Comparison of ENCODE assay signal across 8 mouse cellular contexts in genomic region chr2:168601491-168602386, GRCm38 (mm10). TPM values are rescaled to one million over a fixed set of nuclear protein-coding genes. Genes with fewer than 3 reads are reported as not detected.
DNase-seq lines count a peak whose midpoint lies in the region; ATAC-seq and TF ChIP-seq lines count a peak whose summit lies in the region.

TSS of gene Nfatc2 (minus strand) at chr2:168601657.

- H3K4me3 ChIP-seq in forebrain, embryonic 12.5 days (replicated peaks), result peak within 1 kb of the TSS; percentile 52
- peak within 1 kb of the TSS; percentile 55 for H3K4me3 ChIP-seq in heart, embryonic 15.5 days
- H3K4me3 ChIP-seq in liver, embryonic 11.5 days (ENCODE audit: low read depth, low read length), result peak within 1 kb of the TSS; percentile 41
- peak within 1 kb of the TSS; percentile 43 for H3K4me3 ChIP-seq in neural tube, embryonic 12.5 days

- H3K27me3 ChIP-seq in forebrain, embryonic 12.5 days, result peaks cover 66% of the 10 kb centered on the region
- H3K27me3 ChIP-seq in heart, embryonic 15.5 days, result peaks cover 28% of the 10 kb centered on the region
- H3K27me3 ChIP-seq in liver, embryonic 11.5 days (replicated peaks; ENCODE audit: control insufficient read depth, insufficient read depth, low read length), result peaks cover 56% of the 10 kb centered on the region
- peaks cover 49% of the 10 kb centered on the region for H3K27me3 ChIP-seq in neural tube, embryonic 12.5 days (replicated peaks)

- ATAC-seq in forebrain, embryonic 12.5 days (ENCODE audit: low FRiP score), result peak; percentile 84
- peak; percentile 67 for ATAC-seq in heart, embryonic 15.5 days (replicated peaks; ENCODE audit: insufficient number of reproducible peaks, insufficient read depth, low FRiP score, low read depth)
- ATAC-seq in liver, embryonic 11.5 days (replicated peaks; ENCODE audit: low FRiP score), result no peak
- peak; percentile 70 for ATAC-seq in neural tube, embryonic 12.5 days (ENCODE audit: low FRiP score, low read depth)

- H3K4me2 ChIP-seq in forebrain, embryonic 12.5 days, result peak within 1 kb of the TSS; percentile 89
- H3K4me2 ChIP-seq in heart, embryonic 15.5 days, result peak within 1 kb of the TSS; percentile 94
- H3K4me2 ChIP-seq in liver, embryonic 11.5 days, result peak within 1 kb of the TSS; percentile 63
- peak within 1 kb of the TSS; percentile 78 for H3K4me2 ChIP-seq in neural tube, embryonic 12.5 days (replicated peaks)

- TF ChIP-seq CTCF in brain, embryonic 14.5 days (IDR thresholded peaks at IDR 0.05; ENCODE audit: borderline replicate concordance, extremely low read depth, insufficient read depth, insufficient read length), result no peak

- no peak for TF ChIP-seq POLR2A in brain, embryonic 14.5 days (IDR thresholded peaks at IDR 0.05; ENCODE audit: borderline replicate concordance, extremely low read depth, insufficient read depth, insufficient read length, poor library complexity, severe bottlenecking)

- 0 out of 2 replicates have a peak within 1 kb of the TSS, but pooled peaks have one; percentile 15 for H3K27ac ChIP-seq in forebrain, embryonic 12.5 days
- peak within 1 kb of the TSS; percentile 35 for H3K27ac ChIP-seq in heart, embryonic 15.5 days
- H3K27ac ChIP-seq in liver, embryonic 11.5 days (ENCODE audit: low read depth, low read length), result no peak within 1 kb of the TSS
- no peak within 1 kb of the TSS for H3K27ac ChIP-seq in neural tube, embryonic 12.5 days

- H3K9me3 ChIP-seq in forebrain, embryonic 12.5 days, result no peaks in the 10 kb centered on the region
- H3K9me3 ChIP-seq in heart, embryonic 15.5 days (replicated peaks), result no peaks in the 10 kb centered on the region
- no peaks in the 10 kb centered on the region for H3K9me3 ChIP-seq in liver, embryonic 11.5 days (ENCODE audit: control insufficient read depth, low read length)
- H3K9me3 ChIP-seq in neural tube, embryonic 12.5 days, result no peaks in the 10 kb centered on the region

- peak; percentile 50 for DNase-seq in CD4-positive helper T cell, adult 2 months (ENCODE audit: low read depth, low spot score)
- peak; percentile 94 for DNase-seq in brain, embryonic 14.5 days (ENCODE audit: low read depth)
- DNase-seq in kidney, postnatal 10 days, result peak; percentile 92
- peak; percentile 63 for DNase-seq in liver, embryonic 11.5 days (ENCODE audit: low spot score)
- peak; percentile 60 to 85 for DNase-seq in urinary bladder, postnatal 36 days (ENCODE audit: low spot score in 2 of 2)

- 1% methylated on average over 50 of the region's 56 CpGs for WGBS in forebrain, embryonic 12.5 days
- 2% methylated on average over 48 of the region's 56 CpGs for WGBS in heart, embryonic 15.5 days
- WGBS in liver, embryonic 11.5 days, result 3% methylated on average over 56 of the region's 56 CpGs
- under 1% methylated on average over 56 of the region's 56 CpGs for WGBS in neural tube, embryonic 12.5 days

- H3K4me1 ChIP-seq in forebrain, embryonic 12.5 days, result peaks cover 29% of the 10 kb centered on the region
- peaks cover 51% of the 10 kb centered on the region for H3K4me1 ChIP-seq in heart, embryonic 15.5 days (replicated peaks)
- H3K4me1 ChIP-seq in liver, embryonic 11.5 days (replicated peaks; ENCODE audit: control insufficient read depth, insufficient read depth, low read length), result peaks cover 24% of the 10 kb centered on the region
- H3K4me1 ChIP-seq in neural tube, embryonic 12.5 days, result peaks cover 31% of the 10 kb centered on the region

- H3K36me3 ChIP-seq in forebrain, embryonic 12.5 days (replicated peaks), result no peaks in the 10 kb centered on the region
- H3K36me3 ChIP-seq in heart, embryonic 15.5 days, result no peaks in the 10 kb centered on the region
- H3K36me3 ChIP-seq in liver, embryonic 11.5 days (ENCODE audit: control insufficient read depth, insufficient read depth, low read length), result no peaks in the 10 kb centered on the region
- no peaks in the 10 kb centered on the region for H3K36me3 ChIP-seq in neural tube, embryonic 12.5 days

- H3K9ac ChIP-seq in forebrain, embryonic 12.5 days, result peak within 1 kb of the TSS; percentile 66
- H3K9ac ChIP-seq in heart, embryonic 15.5 days, result peak within 1 kb of the TSS; percentile 62
- 0 out of 2 replicates have a peak within 1 kb of the TSS, but pooled peaks have one; percentile 3 for H3K9ac ChIP-seq in liver, embryonic 11.5 days (ENCODE audit: low read depth, low read length)
- peak within 1 kb of the TSS; percentile 55 for H3K9ac ChIP-seq in neural tube, embryonic 12.5 days

RNA-seq across cellular contexts. Expression of gene Nfatc2, which starts in this region (rescaled TPM):
- 2.7 and 4.2 TPM in 2 replicates for polyA plus RNA-seq in brain, embryonic 14.5 days (2012; rRNA removed)
- polyA plus RNA-seq in forebrain, embryonic 12.5 days (2016; fragmentation: Nextera tagmentation; extraction: Ambion mirVana), result 0.78 and 1.2 TPM in 2 replicates
- polyA plus RNA-seq in heart, embryonic 15.5 days (2015; fragmentation: Nextera tagmentation; extraction: Ambion mirVana), result 9.7 and 10.5 TPM in 2 replicates
- polyA plus RNA-seq in liver, embryonic 11.5 days (2014; fragmentation: Nextera tagmentation; extraction: Ambion mirVana), result 0.77 TPM in 2 replicates
- polyA plus RNA-seq in neural tube, embryonic 12.5 days (2016; fragmentation: Nextera tagmentation; extraction: Ambion mirVana), result 1.5 and 1.7 TPM in 2 replicates

Comparison
In these comparisons a context has a peak if more than half of its experiments do, and no peak if none do; other contexts are left out.
1. Peak in DNase-seq, H3K4me3 ChIP-seq, H3K9ac ChIP-seq and H3K4me2 ChIP-seq in liver, embryonic 11.5 days; RNA of the gene not detected or under 1 TPM.
2. H3K27ac ChIP-seq: peak in forebrain, embryonic 12.5 days (single experiment) and heart, embryonic 15.5 days (single experiment); none in liver, embryonic 11.5 days (single experiment) and neural tube, embryonic 12.5 days (single experiment).
3. H3K9ac ChIP-seq: peak in every context shown above with its lines; median percentile 66 in forebrain, embryonic 12.5 days; 62 in heart, embryonic 15.5 days; 55 in neural tube, embryonic 12.5 days; 3 in liver, embryonic 11.5 days.
4. Peak in every context shown above with its lines, with median percentiles within 50 percentile points of each other: DNase-seq, H3K4me2 ChIP-seq and H3K4me3 ChIP-seq.